Mouse (Mus musculus) cerebellum, adult 9-10 months (tissue): ENCODE measurements around the gene Car6.

Experiments
- DNase-seq: peaks from one replicate; pipeline ENCODE4 v3.0.0; 2022

Gene Car6

DNA sequence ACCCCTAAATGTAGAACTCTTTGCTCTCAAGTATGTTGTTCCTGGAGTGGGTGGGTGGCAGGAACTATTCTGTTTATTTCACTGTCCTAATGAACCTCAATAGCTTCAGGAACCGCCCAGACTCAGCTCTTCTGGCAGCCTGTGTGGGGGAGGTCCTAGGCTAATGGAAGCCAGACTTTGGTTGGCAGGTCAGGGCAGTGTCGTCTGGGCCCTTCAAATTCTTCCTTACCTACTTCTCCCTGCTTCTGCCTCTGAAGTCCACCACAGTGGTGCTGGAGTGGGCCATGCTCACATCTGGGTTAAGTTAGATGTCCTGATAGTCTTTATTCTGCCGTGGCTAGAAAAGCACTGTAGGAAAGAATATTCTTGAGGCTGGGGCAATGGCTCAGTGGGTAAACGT lies 23.0 kb downstream of the Car6 start:
- DNase-seq: no peak

DNA sequence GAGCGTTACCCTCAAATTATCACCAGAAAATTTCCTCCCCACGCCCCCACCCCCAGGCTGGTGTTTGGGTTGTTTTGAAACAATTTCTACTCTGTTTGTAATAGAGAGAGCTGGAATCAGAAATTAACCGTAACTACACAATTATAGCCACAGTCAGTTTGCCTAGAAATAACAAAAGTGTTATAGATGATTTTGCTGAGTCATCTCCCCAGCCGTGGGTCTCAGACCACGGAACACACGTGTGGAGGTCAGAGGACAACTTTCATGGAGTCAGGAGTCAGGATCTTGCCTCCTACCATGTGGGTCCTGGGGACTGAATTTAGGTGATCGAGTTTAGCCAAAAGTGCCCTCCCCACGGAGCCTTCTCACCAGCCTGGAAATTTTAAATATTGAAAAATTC lies 24.0 kb downstream of the Car6 start:
- no peak for DNase-seq

DNA sequence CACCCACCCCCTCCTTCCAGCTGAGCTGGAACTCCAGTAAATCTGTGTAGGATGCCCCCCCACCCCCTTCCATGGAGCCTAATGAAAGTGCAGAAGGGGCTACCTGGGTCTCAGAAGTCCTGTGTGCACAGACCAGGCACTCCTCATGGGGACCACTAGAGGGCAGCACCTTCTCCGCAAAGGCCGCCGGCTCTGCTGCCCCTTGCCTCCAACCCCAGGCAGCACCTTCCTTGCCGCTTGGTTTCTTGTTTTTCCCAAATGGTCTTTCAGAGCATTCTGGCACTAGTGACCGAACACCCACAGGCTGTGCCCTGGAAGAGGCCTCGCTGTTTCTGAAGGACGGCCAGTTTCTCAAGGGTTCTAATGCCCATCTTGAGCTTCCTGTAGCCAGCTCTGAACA lies 24.6 kb downstream of the Car6 start:
- peak; percentile 17 for DNase-seq

DNA sequence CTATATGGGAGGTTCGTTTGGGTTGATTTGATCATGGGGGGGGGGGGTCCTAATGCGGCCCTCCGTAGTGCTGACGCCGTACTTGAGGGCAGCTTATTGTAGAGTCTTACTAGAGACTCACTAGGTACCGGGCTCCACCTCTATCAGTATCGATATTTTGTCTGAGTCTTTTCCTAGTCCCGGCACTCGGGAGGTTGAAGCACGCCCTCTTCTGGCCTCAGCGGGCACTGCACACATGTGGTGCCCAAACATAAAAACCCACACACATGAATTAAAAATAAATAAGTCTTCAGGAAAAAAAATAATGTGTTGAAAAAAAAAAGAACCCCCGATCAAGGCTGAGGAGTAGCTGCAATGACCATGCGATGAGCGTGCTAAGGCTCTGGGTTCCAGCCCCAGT lies 27.1 kb downstream of the Car6 start:
- DNase-seq: no peak

DNA sequence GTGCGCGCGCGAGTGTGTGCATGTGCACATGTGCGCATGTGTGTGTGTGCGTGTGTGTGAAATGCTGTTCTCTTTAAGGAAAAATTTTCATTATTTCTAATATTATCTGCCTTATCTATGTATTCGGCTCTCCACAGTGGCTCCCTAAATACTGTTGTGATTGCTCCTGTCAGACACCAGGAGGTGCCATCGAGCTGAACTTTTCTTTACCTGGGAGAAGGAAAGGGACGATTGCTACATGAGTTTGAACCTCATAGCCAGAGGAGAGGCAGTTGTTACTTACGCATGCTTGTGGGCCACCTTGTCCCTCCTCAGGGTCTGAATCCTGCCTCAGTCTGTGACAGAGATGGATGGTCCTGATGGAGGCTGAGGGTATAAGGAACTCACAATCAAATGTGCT lies 27.9 kb downstream of the Car6 start:
- peak; percentile 44 for DNase-seq

DNA sequence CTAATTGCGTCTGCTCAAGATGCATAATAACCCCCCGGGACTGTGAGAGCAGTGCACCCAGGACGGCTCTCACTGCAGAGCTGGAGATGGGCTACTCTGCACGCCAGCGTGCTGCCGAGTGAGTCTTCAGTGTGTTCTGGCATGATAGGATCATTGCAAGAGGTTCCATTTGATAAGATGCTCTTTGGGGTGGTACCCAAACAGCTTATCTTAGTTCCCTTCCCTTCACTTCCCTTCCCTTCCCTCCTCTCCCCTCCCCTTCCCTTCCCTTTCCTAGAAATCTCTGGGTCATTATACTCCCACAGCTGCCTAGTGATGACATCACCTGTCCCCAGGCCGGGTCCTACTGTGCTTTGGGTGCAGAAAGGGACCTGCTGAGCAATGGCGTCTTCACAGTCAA lies 29.0 kb downstream of the Car6 start:
- DNase-seq: no peak

DNA sequence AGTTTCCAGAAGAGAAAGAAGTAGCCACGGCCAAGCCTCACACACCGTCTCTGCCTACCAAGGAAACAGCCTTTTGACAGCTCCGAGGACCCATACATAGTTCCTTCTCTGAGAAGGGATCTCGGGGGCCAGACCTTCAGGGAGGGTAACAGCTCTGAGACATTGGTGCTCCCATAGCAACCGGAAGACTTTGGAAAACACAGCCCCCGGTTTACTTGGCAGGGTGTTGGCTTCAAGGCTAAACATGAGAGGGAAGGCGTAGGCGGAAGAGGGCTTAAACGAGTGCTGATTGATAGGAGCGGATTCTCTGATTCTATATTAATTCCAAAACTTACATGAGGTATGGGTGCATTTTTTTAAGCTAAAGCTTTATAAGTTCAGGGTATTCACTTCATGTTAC lies 32.7 kb downstream of the Car6 start:
- DNase-seq: no peak

DNA sequence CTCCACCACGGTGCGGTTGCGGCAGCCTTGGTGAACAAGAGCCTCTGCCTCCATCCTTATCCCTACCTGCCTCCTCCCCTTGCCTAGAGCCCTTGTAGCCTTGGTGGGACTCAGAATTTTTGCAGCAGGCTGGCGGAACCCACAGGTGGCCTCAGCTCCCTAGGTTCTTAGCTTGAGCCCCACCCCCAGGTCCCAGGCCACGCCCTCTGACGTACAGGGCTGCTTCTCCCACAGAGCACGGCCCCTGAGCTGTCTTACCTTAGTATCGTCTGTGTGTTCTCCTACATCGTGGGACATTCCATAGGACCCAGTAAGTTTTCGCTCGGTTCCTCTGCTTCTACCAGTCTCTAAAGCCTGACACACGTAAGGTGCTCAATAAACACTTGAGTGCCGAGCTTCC lies 36.3 kb downstream of the Car6 start:
- DNase-seq: no peak

DNA sequence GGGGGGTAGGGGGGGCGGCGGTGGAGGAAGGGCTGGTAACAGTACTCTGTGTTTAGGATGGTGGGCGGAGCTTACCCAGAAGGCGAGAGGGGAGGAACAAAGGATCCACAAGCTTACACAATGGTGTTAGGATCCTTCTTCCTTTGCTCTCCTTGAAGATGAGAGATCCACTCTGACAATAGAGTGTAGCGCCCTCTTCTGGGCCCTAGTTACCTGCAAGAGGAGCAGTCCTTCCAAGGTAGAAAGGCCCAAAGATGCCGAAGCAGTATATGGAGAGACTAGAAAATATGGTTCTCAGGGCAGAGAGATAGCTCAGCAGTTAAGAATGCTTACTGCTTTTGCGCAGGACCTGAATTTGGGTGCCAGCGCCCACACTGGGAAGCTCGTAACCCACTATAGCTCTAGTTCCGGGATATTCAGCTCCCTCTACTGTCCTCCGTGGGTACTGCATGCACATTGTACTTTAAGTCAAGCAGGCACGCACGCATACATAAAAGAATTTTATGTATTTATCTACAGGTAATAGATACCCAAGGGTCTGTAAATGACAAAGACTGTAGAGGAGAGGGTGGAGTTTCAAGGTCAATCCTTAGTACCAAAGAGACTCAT lies 38.5 kb downstream of the Car6 start:
- no peak for DNase-seq

DNA sequence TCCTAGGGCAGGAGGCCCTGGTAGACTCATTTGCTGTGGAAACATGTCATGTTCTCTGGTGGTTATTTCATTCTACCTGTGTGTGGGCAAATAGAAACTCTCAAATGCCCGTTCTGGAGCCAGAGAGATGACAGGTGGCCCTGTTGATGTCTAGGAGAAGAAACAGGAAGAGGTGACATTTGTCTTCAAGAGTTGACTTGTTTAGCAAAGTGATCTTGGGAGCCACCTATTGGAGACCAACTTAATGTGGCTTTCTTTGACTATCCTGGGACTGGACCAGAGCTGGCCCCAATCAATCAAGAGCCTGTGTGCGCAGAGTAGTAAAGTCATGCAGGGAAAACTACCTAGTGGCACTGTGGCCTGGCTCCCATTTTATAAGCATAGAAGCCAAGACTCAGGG lies 41.7 kb downstream of the Car6 start:
- no peak for DNase-seq

DNA sequence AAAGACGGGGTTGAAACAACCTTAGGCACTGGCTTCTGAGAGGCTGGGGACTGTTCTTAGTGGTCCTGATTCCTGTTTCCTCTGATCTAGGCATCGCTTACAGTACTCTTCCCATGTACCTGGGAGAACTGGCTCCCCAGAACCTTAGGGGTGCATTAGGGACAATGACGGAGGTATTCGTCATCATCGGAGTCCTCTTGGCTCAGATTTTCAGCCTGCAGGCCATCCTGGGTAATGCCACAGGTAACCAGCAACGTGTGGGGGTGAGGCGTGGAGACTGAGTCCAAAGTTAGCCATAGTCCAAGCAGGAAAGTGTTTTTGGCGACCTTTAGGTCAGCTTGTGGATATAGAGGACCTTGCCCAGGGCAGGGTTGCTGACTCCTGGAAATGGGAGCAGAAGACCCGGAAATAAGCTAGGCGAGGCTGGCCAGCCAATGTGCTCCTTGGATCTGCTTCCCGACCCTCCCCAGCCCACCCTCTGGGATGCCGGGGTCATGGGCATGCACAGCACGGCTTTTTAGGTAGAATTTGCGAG lies 43.7 kb downstream of the Car6 start:
- no peak for DNase-seq

DNA sequence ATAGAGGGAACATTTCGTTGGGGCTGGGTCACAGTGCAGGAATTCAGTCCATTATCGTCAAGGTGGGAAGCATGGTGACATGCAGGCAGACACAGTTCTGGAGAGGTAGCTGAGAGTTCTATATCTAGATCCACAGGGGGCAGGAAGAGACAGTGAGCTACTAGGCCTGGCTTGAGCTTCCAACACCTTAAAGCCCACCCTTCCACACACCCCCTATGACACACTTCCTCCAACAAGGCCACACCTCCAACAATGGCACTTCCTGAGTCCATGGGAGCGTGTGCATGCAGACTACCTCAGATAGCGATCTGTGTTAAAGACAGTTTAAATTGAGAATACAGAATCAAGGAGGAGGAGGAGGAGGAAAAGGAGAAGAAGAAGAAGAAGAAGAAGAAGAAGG lies 45.4 kb downstream of the Car6 start:
- DNase-seq: no peak

DNA sequence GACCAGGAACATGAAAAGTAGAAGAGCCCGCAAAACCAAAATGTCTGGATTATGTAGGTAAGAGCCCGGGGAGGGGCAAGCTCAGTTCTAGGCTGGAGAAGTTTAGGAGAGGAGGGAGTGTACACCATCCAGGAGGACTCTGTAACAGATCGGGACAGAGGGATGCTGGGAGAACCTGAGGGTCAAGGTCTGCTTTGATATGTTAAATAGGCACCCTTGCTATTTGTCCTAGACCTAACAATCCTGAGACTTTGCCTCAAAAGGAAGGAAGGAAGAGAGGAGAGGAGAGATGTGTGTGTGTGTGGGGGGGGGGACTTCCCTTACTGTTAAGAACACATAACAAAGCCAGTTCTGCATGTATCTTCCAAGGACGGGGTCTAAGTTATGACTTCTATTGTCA lies 45.8 kb downstream of the Car6 start:
- no peak for DNase-seq

DNA sequence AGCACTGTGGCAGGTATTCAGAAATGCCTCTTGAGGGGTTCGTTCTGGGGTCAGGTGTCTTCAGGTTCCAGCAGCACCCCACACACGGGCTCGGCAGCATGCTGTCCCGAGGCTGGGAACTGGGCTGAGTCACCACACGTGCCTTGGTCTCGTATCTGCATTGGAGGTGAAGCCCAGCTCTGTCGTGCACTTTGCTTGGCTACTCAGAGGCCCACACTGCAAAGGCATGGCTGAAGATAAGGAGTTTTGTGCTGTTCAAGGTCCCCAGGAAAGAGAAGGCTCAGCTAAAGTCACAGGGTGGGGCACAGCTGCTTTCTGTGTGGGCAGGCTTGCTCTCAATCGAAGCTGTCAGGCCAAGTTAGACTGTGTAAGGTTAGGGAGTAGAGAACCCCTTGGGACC lies 48.6 kb downstream of the Car6 start:
- DNase-seq: no peak

DNA sequence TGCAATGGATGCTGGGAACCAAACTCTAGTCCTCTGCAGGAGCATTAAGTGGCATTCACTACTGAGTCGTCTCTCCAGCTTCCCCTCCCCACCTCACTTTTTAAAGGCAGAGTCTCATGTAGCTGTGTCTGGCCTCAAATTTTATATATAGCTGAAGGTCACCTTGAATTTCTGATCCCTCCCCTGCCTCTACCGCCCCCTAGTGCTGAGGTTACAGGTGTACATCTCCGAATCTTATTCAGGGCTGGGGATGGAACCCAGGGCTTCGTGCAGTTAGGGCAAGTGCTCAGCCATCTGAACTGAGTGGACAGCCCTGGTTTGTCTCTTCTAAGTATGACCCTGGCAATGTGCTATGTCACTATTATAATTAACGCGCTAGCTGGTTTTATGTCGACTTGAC lies 50.1 kb downstream of the Car6 start:
- DNase-seq: no peak

DNA sequence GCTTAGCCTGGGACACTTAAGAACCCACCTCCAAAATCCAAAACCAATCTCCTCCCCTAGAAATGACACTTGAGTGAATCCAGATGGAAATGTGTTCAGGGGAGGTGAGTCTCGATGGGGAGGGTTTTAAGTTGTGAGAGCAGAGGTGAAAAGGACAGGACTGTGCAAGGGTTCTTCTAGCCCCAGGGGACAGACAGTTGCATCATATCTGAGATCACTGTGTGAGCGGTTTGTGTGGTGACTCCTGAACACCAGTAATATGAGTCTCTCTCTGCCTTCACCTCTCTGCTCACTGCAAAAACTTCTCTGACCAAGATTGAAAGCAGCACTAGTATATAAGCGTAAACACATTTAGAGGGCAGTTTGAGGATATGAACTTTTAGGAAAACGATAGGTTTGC lies 54.8 kb downstream of the Car6 start:
- no peak for DNase-seq

DNA sequence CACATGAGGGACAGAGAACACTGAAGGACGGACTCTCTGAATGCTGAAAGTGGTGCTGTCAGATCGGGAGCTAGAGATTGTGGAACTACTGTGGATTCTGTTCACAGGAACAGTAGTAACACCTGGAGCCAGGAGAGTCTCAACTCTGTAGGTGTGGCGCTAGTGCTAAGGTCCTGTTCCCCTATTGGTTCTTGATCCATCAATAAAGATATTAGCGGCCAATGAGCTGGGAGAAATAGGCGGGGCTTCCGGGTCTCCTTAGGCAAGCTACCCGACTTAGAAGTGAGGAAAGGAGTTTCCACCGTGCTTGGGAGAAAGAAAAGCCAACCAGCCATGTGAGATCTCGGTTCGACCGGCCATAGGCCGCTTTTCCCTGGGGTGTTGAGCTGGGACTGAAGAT lies 56.9 kb downstream of the Car6 start:
- no peak for DNase-seq

DNA sequence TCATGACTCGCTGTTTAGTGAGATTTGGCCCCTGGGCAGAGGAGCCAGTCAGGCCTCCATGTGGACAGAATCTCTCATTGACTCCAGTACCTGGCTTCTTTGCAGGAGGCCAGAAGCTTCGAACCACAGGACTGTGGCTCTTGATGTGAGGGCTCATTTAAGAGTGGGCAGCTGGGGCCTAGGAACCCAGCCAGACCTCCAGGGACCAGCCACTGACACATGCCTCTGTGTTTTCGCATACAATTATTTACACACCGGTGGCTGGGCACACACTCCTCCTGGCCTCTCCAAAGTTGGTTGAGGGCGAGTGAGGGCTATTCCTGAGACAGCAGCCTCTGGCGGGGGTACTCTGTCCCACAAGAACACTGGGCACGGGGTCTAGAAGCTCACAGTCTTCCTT lies 60.8 kb downstream of the Car6 start:
- no peak for DNase-seq

DNA sequence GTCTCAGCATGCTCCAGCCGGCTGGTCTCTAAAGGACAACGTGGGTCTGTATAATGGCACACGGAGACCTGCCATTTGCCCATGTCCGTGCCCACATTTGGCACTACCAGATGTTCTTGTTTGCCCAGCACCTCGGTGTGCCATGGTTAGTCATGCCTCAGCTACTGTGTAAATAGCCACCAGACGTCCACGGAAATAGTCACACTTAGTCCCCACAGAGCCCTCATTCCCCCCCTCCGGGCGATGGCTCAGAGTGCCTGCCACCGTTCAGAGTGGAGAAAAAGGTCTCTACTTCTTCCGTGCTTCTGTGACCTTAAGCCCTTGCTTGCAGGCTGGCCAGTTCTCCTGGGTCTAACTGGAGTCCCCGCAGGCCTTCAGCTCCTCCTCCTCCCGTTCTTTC lies 62.0 kb downstream of the Car6 start:
- DNase-seq: no peak

DNA sequence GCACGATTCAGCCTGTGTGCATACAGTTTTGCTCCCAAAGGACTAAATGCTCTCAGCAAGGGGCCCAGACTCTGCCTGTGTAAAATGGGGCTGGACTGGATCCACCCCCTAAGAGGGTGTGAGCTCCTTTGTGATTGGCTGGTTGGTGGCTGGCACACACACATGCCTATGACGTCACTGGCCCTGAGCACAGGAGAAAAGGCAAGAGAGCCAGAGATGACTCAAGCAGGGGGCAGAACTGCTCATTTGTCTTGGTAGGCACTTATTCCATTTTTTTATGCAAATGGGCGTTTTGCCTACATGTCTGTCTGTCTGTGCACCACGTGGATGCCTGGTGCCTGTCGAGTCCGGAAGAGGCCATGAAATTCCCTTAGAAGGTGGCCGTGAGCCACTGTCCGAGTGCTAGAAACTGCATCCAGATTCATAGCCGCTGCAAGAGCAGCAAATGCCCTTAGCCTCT lies 63.0 kb downstream of the Car6 start:
- peak; percentile 30 for DNase-seq

DNA sequence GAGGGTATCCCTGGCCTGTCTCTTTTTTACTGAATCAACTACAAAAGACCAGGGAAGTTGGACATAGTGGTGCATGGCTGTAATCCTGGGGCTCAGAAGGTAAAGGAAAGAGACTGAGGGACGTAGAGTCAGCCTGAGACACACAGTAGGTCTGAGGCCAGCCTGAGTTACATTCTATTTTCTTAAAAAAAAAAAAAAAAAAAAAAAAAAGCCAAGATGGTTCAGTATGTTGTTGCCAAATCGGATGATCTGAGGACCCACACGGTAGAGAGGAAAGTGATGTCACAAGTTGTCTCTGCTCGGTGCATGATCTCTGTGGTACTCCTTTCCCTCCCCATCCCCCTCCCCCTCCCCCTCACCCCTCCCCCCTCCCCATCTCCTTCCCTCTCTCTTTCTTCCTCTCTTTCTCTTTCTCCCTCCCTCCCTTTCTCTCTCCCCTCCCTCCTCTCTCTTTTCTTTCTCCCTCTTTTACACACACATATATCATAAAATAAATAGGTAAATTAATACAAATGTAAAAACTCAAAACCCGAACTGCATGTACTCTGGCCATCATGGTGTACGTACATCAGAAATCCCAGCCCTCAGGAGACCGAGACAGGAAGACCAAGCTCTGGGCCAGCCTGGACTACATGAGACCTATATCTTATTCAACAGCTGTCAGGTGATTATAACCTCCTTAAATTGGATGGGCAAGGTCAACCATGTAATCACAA lies 63.6 kb downstream of the Car6 start:
- DNase-seq: no peak
